Mouse (Mus musculus): ENCODE data around the gene Auts2. TPM values are rescaled to one million over a fixed set of nuclear protein-coding genes. Genes with fewer than 3 reads are reported as not detected.

The Auts2 gene
- polyA plus RNA-seq, 2 experiments: 38.3 to 50.8 TPM

- Histone ChIP-seq H3K4me3 (replicated peaks; ENCODE audit: low read length) (no peak overlapping the region), H3K9me3 (ENCODE audit: control insufficient read depth, low read length) (no peaks in the 10 kb centered on the region), H3K36me3 (ENCODE audit: control insufficient read depth, insufficient read depth, low read length) (no peaks in the 10 kb centered on the region), H3K4me1 (ENCODE audit: control insufficient read depth, insufficient read depth, low read length) (peaks cover 26% of the 10 kb centered on the region), H3K27me3 (ENCODE audit: control insufficient read depth, insufficient read depth, low read length) (no peaks in the 10 kb centered on the region), H3K4me2 (replicated peaks; ENCODE audit: low read depth, low read length, severe bottlenecking) (no peak overlapping the region), H3K27ac (replicated peaks; ENCODE audit: low read depth, low read length) (no peak overlapping the region), H3K9ac (ENCODE audit: low read depth, low read length, severe bottlenecking) (no peak overlapping the region)
- TF ChIP-seq POLR2A (IDR thresholded peaks at IDR 0.05; ENCODE audit: borderline replicate concordance, extremely low read depth, insufficient read depth, insufficient read length): no peak
- DNase-seq (ENCODE audit: low spot score): no peak
- no peak for ATAC-seq (ENCODE audit: low FRiP score, low read depth)
- 14% methylated on average over 6 of the region's 6 CpGs for WGBS
Observed at GRCm38 (mm10) chr5:131722791-131723190, 820.4 kb downstream of the Auts2 start.

GRCm38 (mm10) chr5:131722361-131722760 is 820.8 kb downstream of the Auts2 start:
- no peaks in the 10 kb centered on the region for H3K27me3 ChIP-seq (ENCODE audit: control insufficient read depth, insufficient read depth, low read length)
- H3K4me1 ChIP-seq (ENCODE audit: control insufficient read depth, insufficient read depth, low read length): peaks cover 29% of the 10 kb centered on the region
- H3K4me2 ChIP-seq (replicated peaks; ENCODE audit: low read depth, low read length, severe bottlenecking): no peak overlapping the region
- H3K9ac ChIP-seq (ENCODE audit: low read depth, low read length, severe bottlenecking): no peak overlapping the region
- DNase-seq (ENCODE audit: low spot score): no peak
- H3K36me3 ChIP-seq (ENCODE audit: control insufficient read depth, insufficient read depth, low read length): no peaks in the 10 kb centered on the region
- 16% methylated on average over 4 of the region's 4 CpGs for WGBS
- no peak for TF ChIP-seq POLR2A (IDR thresholded peaks at IDR 0.05; ENCODE audit: borderline replicate concordance, extremely low read depth, insufficient read depth, insufficient read length)
- no peaks in the 10 kb centered on the region for H3K9me3 ChIP-seq (ENCODE audit: control insufficient read depth, low read length)
- no peak overlapping the region for H3K4me3 ChIP-seq (replicated peaks; ENCODE audit: low read length)
- no peak for ATAC-seq (ENCODE audit: low FRiP score, low read depth)
- H3K27ac ChIP-seq (replicated peaks; ENCODE audit: low read depth, low read length): no peak overlapping the region

- no peak for DNase-seq (ENCODE audit: low spot score)
- TF ChIP-seq POLR2A (IDR thresholded peaks at IDR 0.05; ENCODE audit: borderline replicate concordance, extremely low read depth, insufficient read depth, insufficient read length): no peak
- H3K27ac ChIP-seq (replicated peaks; ENCODE audit: low read depth, low read length): no peak overlapping the region
- H3K4me1 ChIP-seq (ENCODE audit: control insufficient read depth, insufficient read depth, low read length): peaks cover 26% of the 10 kb centered on the region
- H3K36me3 ChIP-seq (ENCODE audit: control insufficient read depth, insufficient read depth, low read length): peaks cover 10% of the 10 kb centered on the region
- no peak for ATAC-seq (ENCODE audit: low FRiP score, low read depth)
- no peak overlapping the region for H3K9ac ChIP-seq (ENCODE audit: low read depth, low read length, severe bottlenecking)
- no peak overlapping the region for H3K4me2 ChIP-seq (replicated peaks; ENCODE audit: low read depth, low read length, severe bottlenecking)
- H3K9me3 ChIP-seq (ENCODE audit: control insufficient read depth, low read length): 0 out of 2 replicates have a peak, but pooled peaks cover 5% of the 10 kb centered on the region
- H3K27me3 ChIP-seq (ENCODE audit: control insufficient read depth, insufficient read depth, low read length): no peaks in the 10 kb centered on the region
- 36% methylated on average over 13 of the region's 13 CpGs for WGBS
- no peak overlapping the region for H3K4me3 ChIP-seq (replicated peaks; ENCODE audit: low read length)
Observed at GRCm38 (mm10) chr5:131718013-131718412, 825.1 kb downstream of the Auts2 start.

- Histone ChIP-seq H3K4me1 (ENCODE audit: control insufficient read depth, insufficient read depth, low read length) (peaks cover 24% of the 10 kb centered on the region), H3K4me3 (replicated peaks; ENCODE audit: low read length) (no peak overlapping the region), H3K9me3 (ENCODE audit: control insufficient read depth, low read length) (0 out of 2 replicates have a peak, but pooled peaks cover 7% of the 10 kb centered on the region), H3K27ac (replicated peaks; ENCODE audit: low read depth, low read length) (no peak overlapping the region), H3K9ac (ENCODE audit: low read depth, low read length, severe bottlenecking) (no peak overlapping the region), H3K4me2 (replicated peaks; ENCODE audit: low read depth, low read length, severe bottlenecking) (no peak overlapping the region), H3K27me3 (ENCODE audit: control insufficient read depth, insufficient read depth, low read length) (no peaks in the 10 kb centered on the region), H3K36me3 (ENCODE audit: control insufficient read depth, insufficient read depth, low read length) (peaks cover 10% of the 10 kb centered on the region)
- ATAC-seq (ENCODE audit: low FRiP score, low read depth) (no peak), DNase-seq (ENCODE audit: low spot score) (no peak)
- no peak for TF ChIP-seq POLR2A (IDR thresholded peaks at IDR 0.05; ENCODE audit: borderline replicate concordance, extremely low read depth, insufficient read depth, insufficient read length)
- WGBS: 50% methylated on average over 19 of the region's 19 CpGs
Observed at GRCm38 (mm10) chr5:131717359-131717965, 825.7 kb downstream of the Auts2 start.

GRCm38 (mm10) chr5:131714979-131715378 is 828.2 kb downstream of the Auts2 start:
- Histone ChIP-seq H3K4me3 (replicated peaks; ENCODE audit: low read length) (no peak overlapping the region), H3K36me3 (ENCODE audit: control insufficient read depth, insufficient read depth, low read length) (peaks cover 10% of the 10 kb centered on the region), H3K4me2 (replicated peaks; ENCODE audit: low read depth, low read length, severe bottlenecking) (no peak overlapping the region), H3K9me3 (ENCODE audit: control insufficient read depth, low read length) (0 out of 2 replicates have a peak, but pooled peaks cover 8% of the 10 kb centered on the region), H3K4me1 (ENCODE audit: control insufficient read depth, insufficient read depth, low read length) (peaks cover 23% of the 10 kb centered on the region), H3K27me3 (ENCODE audit: control insufficient read depth, insufficient read depth, low read length) (no peaks in the 10 kb centered on the region), H3K9ac (ENCODE audit: low read depth, low read length, severe bottlenecking) (no peak overlapping the region), H3K27ac (replicated peaks; ENCODE audit: low read depth, low read length) (no peak overlapping the region)
- whole genome bisulfite sequencing: 83% methylated on average over 5 of the region's 5 CpGs
- no peak for DNase-seq (ENCODE audit: low spot score)
- no peak for TF ChIP-seq POLR2A (IDR thresholded peaks at IDR 0.05; ENCODE audit: borderline replicate concordance, extremely low read depth, insufficient read depth, insufficient read length)
- ATAC-seq (ENCODE audit: low FRiP score, low read depth): no peak

Measured in limb, embryonic 14.5 days (tissue).